Mouse (Mus musculus) stomach, postnatal 0 days (tissue): ENCODE measurements around the gene Hspb6.

Source experiments
- CTCF ChIP-seq: IDR thresholded peaks from 2 replicates; pipeline ENCODE4 v1.5.1; 2016; ENCODE audit warnings: antibody characterized with exemption, low read depth, mild to moderate bottlenecking, moderate library complexity
- EP300 ChIP-seq: optimal IDR thresholded peaks from 2 replicates; pipeline ENCODE3; 2016; ENCODE audit warnings: antibody characterized with exemption

- TF ChIP-seq EP300 = no peak
- TF ChIP-seq CTCF = no peak
Measured at GRCm38 (mm10) chr7:30525954-30526353, 26.0 kb upstream of the Hspb6 start.
